Mouse (Mus musculus) liver, embryonic 11.5 days (tissue): ENCODE results near the gene Dhx35. TPM values are rescaled to one million over a fixed set of nuclear protein-coding genes. Genes with fewer than 3 reads are reported as not detected.

ENCODE experiments used
- ATAC-seq: fragments of 200-750 bp; cut with Nextera tagmentation; replicated peaks from 2 replicates; pipeline ENCODE4 v1.8.0; 2017; ENCODE audit warnings: moderate number of reproducible peaks, mild to moderate bottlenecking, moderate TSS enrichment, moderate library complexity; ENCODE audit not compliant: low FRiP score
- DNase-seq: peaks from one replicate; pipeline ENCODE4 v3.0.0-alpha.2; 2017; ENCODE audit warnings: low spot score
- H3K27ac ChIP-seq: fragments of 300-500 bp; sonication (generic); 2 replicates; pipeline ENCODE4 v1.5.1; 2014; ENCODE audit warnings: mild to moderate bottlenecking, low read depth, low read length, control low read depth
- H3K27me3 ChIP-seq: fragments of 300-500 bp; sonication (generic); replicated peaks from 2 replicates; pipeline ENCODE4 v1.6.1; 2014; ENCODE audit warnings: low read length, mixed read lengths; ENCODE audit not compliant: control insufficient read depth, insufficient read depth
- H3K36me3 ChIP-seq: fragments of 300-500 bp; sonication (generic); 2 replicates; pipeline ENCODE4 v1.6.1; 2014; ENCODE audit warnings: mild to moderate bottlenecking, low read length, moderate library complexity, mixed read lengths; ENCODE audit not compliant: control insufficient read depth, insufficient read depth
- H3K4me1 ChIP-seq: fragments of 300-500 bp; sonication (generic); replicated peaks from 2 replicates; pipeline ENCODE4 v1.6.1; 2014; ENCODE audit warnings: low read length, mixed read lengths; ENCODE audit not compliant: control insufficient read depth, insufficient read depth
- H3K4me2 ChIP-seq: fragments of 300-500 bp; sonication (generic); 2 replicates; pipeline ENCODE4 v1.6.1; 2014; ENCODE audit warnings: mild to moderate bottlenecking, control low read depth, moderate library complexity
- H3K4me3 ChIP-seq: fragments of 300-500 bp; sonication (generic); 2 replicates; pipeline ENCODE4 v1.5.1; 2014; ENCODE audit warnings: low read depth, low read length, control low read depth
- H3K9ac ChIP-seq: fragments of 300-500 bp; sonication (generic); 2 replicates; pipeline ENCODE4 v1.6.1; 2014; ENCODE audit warnings: low read depth, low read length, control low read depth
- H3K9me3 ChIP-seq: fragments of 300-500 bp; sonication (generic); 2 replicates; pipeline ENCODE4 v1.6.1; 2016; ENCODE audit warnings: low read length, inconsistent platforms, mixed read lengths; ENCODE audit not compliant: control insufficient read depth
- WGBS: fragments of 180-500 bp; shearing (Covaris S2); extraction: QIAGEN DNeasy Blood & Tissue Kit; methylation state at CpG from one replicate; pipeline ENCODE4 v1.1.7; 2014; 5-methylcytosine and 5-hydroxymethylcytosine counted together
- polyA plus RNA-seq: library from polyadenylated mRNA; unstranded; fragments of >200 nt; fragmentation: Nextera tagmentation; extraction: Ambion mirVana; gene quantifications from 2 replicates; pipeline ENCODE4 v1.2.1, GENCODE M21; 2014

Dhx35 gene
- polyA plus RNA-seq, 1 experiment from 2014 or later = 11.6 TPM

DNA sequence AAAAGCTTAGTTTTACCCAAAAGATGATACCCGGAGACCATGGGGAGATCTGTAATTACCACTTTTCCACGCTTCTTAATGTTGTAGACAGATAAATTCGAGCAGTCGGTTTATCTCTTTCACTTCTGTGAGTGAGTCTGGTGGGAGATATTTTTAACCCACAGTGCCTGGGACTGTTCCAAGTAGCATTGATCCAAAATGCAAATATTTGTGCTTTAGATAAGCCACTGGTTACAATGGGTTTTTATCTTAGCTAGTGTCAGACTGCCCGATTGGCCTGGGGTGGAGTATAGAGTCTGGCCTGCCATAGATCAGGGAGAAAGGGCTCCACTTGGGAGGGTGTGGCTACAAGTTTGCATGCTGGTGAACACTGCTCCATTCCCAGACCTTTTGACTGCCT lies 25.8 kb upstream of the Dhx35 start:
- Histone ChIP-seq H3K9ac (peak overlapping the region; percentile 87), H3K36me3 (0 out of 2 replicates have a peak, but pooled peaks cover 8% of the 10 kb centered on the region), H3K27ac (peak overlapping the region; percentile 97), H3K27me3 (0 out of 2 replicates have a peak, but pooled peaks cover 2% of the 10 kb centered on the region), H3K4me3 (peak overlapping the region; percentile 86), H3K9me3 (no peaks in the 10 kb centered on the region), H3K4me2 (peak overlapping the region; percentile 96), H3K4me1 (peaks cover 29% of the 10 kb centered on the region)
- ATAC-seq (peak; percentile 75), DNase-seq (peak; percentile 58)
- WGBS = under 1% methylated on average over 5 of the region's 5 CpGs

DNA sequence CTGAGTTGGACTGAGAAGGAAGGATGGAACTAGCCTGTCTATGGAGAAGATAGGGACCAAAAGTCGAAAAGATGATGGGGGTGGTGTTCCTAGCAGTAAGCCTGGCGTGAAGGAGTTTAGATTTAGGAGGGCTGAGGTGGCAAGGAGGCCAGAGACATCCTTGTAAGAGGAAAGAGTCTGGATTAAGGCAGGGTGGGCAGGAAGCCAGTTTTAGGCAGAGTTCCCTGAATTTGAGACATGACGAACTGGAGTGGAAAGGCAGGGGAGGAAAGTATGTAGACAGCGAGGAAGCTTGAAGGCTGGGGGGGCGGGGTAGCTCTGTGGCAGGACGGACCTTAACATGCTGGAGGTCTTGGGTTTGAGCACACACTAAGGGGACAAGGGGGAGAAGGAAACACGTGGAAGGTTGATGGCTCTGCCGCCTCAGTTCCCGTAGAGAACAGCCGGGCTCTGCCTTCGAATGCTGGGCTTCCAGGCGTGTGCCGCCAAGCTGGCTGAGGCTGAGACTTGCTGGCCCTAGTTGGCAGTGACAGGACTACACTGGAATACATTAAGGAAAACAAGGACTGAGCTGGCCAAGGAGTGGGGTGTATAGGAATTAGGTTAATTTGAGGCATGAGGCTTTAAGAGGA lies 24.4 kb upstream of the Dhx35 start:
- Histone ChIP-seq H3K4me2 (peak overlapping the region; percentile 96), H3K4me1 (peaks cover 37% of the 10 kb centered on the region), H3K9ac (0 out of 2 replicates have a peak overlapping the region, but pooled peaks have one; percentile 3), H3K36me3 (0 out of 2 replicates have a peak, but pooled peaks cover 8% of the 10 kb centered on the region), H3K9me3 (no peaks in the 10 kb centered on the region), H3K27ac (no peak overlapping the region), H3K27me3 (0 out of 2 replicates have a peak, but pooled peaks cover 2% of the 10 kb centered on the region), H3K4me3 (peak overlapping the region; percentile 86)
- 52% methylated on average over 13 of the region's 13 CpGs for WGBS
- DNase-seq (no peak), ATAC-seq (no peak)

DNA sequence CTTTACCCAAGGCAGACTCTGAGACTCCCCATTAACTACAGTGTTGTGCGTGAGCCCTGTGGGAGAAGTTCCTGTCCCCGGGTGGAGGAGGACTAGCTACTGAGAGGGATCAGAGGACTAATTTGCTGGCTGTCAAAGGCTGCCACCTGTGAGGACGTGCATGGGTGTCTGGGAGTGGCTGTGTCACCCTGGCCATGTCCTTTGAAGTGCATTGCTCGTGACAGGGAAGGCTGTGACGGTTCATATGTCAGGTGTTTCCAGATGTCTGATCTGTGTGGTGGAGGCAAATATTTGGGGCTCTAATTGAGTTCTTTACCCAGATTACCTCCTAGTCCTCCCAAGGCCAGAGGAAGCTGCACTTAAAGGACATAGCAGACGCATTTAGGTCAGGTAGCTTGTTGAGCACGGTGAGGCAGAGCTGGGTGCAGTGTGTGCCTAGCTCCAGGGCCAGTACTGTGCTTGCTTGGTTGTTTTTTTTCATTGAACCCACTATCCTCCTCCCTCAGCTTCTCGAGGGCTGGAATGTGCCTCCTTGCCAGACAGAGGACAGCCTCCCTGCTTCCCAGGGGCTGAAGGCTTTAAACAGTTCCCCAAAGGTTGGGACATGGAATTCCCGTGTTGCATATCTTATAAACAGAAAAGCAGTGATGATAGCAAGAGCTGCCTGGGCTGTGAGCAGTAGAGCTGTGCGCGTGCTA lies 23.4 kb upstream of the Dhx35 start:
- Histone ChIP-seq H3K27me3 (0 out of 2 replicates have a peak, but pooled peaks cover 2% of the 10 kb centered on the region), H3K9me3 (no peaks in the 10 kb centered on the region), H3K4me2 (peak overlapping the region; percentile 96), H3K4me3 (no peak overlapping the region), H3K4me1 (peaks cover 40% of the 10 kb centered on the region), H3K27ac (no peak overlapping the region), H3K36me3 (0 out of 2 replicates have a peak, but pooled peaks cover 8% of the 10 kb centered on the region), H3K9ac (no peak overlapping the region)
- 50% methylated on average over 11 of the region's 11 CpGs for WGBS
- ATAC-seq = no peak
- DNase-seq = no peak

GRCm38 (mm10) chr2:158772808-158773207 lies 21.8 kb upstream of the Dhx35 start:
- no peak for ATAC-seq
- Histone ChIP-seq H3K4me2 (no peak overlapping the region), H3K4me1 (peaks cover 49% of the 10 kb centered on the region), H3K27ac (no peak overlapping the region), H3K36me3 (0 out of 2 replicates have a peak, but pooled peaks cover 8% of the 10 kb centered on the region), H3K9me3 (no peaks in the 10 kb centered on the region), H3K4me3 (no peak overlapping the region), H3K9ac (no peak overlapping the region), H3K27me3 (0 out of 2 replicates have a peak, but pooled peaks cover 2% of the 10 kb centered on the region)
- WGBS = 85% methylated on average over 13 of the region's 13 CpGs
- no peak for DNase-seq

GRCm38 (mm10) chr2:158774886-158775285 lies 19.7 kb upstream of the Dhx35 start:
- H3K9me3 ChIP-seq = no peaks in the 10 kb centered on the region
- no peak overlapping the region for H3K9ac ChIP-seq
- peaks cover 12% of the 10 kb centered on the region; the same call in 1 of the 2 replicates for H3K36me3 ChIP-seq
- peaks cover 45% of the 10 kb centered on the region for H3K4me1 ChIP-seq
- DNase-seq = no peak
- no peak overlapping the region for H3K27ac ChIP-seq
- ATAC-seq = no peak
- no peak overlapping the region for H3K4me3 ChIP-seq
- 0 out of 2 replicates have a peak, but pooled peaks cover 2% of the 10 kb centered on the region for H3K27me3 ChIP-seq
- H3K4me2 ChIP-seq = no peak overlapping the region
- WGBS = 45% methylated on average over 8 of the region's 8 CpGs

- Histone ChIP-seq H3K9me3 (no peaks in the 10 kb centered on the region), H3K4me3 (no peak overlapping the region), H3K27ac (no peak overlapping the region), H3K27me3 (0 out of 2 replicates have a peak, but pooled peaks cover 2% of the 10 kb centered on the region), H3K4me2 (no peak overlapping the region), H3K9ac (no peak overlapping the region), H3K36me3 (peaks cover 21% of the 10 kb centered on the region; the same call in 1 of the 2 replicates), H3K4me1 (peaks cover 28% of the 10 kb centered on the region)
- no peak for ATAC-seq
- WGBS = 89% methylated on average over 4 of the region's 4 CpGs
- DNase-seq = no peak
Observed at GRCm38 (mm10) chr2:158776716-158777115, 17.9 kb upstream of the Dhx35 start.

DNA sequence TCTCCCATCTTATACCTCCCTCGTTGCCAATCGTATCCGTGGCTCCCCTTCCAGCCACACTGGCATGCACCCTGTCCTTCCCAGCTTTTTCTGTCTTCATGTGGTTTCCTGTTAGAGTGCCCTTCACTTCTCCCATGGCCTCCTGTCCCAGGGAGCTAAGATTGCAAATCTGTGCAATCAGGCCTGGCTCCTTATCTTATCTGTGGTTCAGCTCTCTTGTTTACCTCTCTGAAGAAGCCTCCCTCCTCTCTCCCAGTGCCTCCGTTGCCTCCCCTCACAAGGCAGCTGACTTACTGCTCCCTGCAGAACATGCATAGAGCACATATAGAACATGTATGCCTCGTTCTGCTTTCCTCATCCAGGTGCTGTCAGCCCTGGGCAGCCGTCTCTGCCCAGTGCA lies 17.1 kb upstream of the Dhx35 start:
- H3K4me3 ChIP-seq = no peak overlapping the region
- DNase-seq (no peak), ATAC-seq (no peak)
- no peaks in the 10 kb centered on the region for H3K9me3 ChIP-seq
- WGBS = 39% methylated on average over 6 of the region's 6 CpGs
- H3K9ac ChIP-seq = no peak overlapping the region
- peaks cover 21% of the 10 kb centered on the region; the same call in 1 of the 2 replicates for H3K36me3 ChIP-seq
- H3K27me3 ChIP-seq = 0 out of 2 replicates have a peak, but pooled peaks cover 2% of the 10 kb centered on the region
- H3K27ac ChIP-seq = no peak overlapping the region
- H3K4me2 ChIP-seq = no peak overlapping the region
- peaks cover 28% of the 10 kb centered on the region for H3K4me1 ChIP-seq

- Histone ChIP-seq H3K27ac (no peak overlapping the region), H3K36me3 (peaks cover 13% of the 10 kb centered on the region; the same call in 1 of the 2 replicates), H3K4me3 (no peak overlapping the region), H3K27me3 (no peaks in the 10 kb centered on the region), H3K9ac (no peak overlapping the region), H3K9me3 (no peaks in the 10 kb centered on the region), H3K4me1 (peaks cover 25% of the 10 kb centered on the region), H3K4me2 (no peak overlapping the region)
- no peak for ATAC-seq
- whole genome bisulfite sequencing = 74% methylated on average over 7 of the region's 7 CpGs
- DNase-seq = no peak
Observed at GRCm38 (mm10) chr2:158778349-158778748, 16.3 kb upstream of the Dhx35 start.
